Mouse (Mus musculus): ENCODE measurements at regions not wholly inside any gene's neighbourhood (a gene's known extent, or its start where the extent isn't known, plus 50 kb on each side); places are given as distances from the start of the nearest gene placed in this dataset.

- DNase-seq: no peak
Measured at GRCm38 (mm10) chr4:73051511-73051910, 199.1 kb upstream of the Aldoart1 start.

- DNase-seq: no peak
Measured at GRCm38 (mm10) chr4:73047804-73048203, 195.4 kb upstream of the Aldoart1 start.

GRCm38 (mm10) chr4:73044356-73044755 is 191.9 kb upstream of the Aldoart1 start:
- no peak for DNase-seq

GRCm38 (mm10) chr4:73042672-73043071 is 190.2 kb upstream of the Aldoart1 start:
- DNase-seq: peak in 1 of 2 experiments; percentile 32

- DNase-seq: no peak
Measured at GRCm38 (mm10) chr4:73041486-73041885, 189.1 kb upstream of the Aldoart1 start.

- DNase-seq: peak; percentile 28 to 54
Measured at GRCm38 (mm10) chr4:72997686-72998085, 145.3 kb upstream of the Aldoart1 start.

- no peak for DNase-seq
Measured at GRCm38 (mm10) chr4:72996102-72996501, 143.7 kb upstream of the Aldoart1 start.

GRCm38 (mm10) chr4:72946369-72946981 is 94.0 kb upstream of the Aldoart1 start:
- no peak for DNase-seq

GRCm38 (mm10) chr4:72923396-72923795 is 71.0 kb upstream of the Aldoart1 start:
- DNase-seq: no peak

- DNase-seq: peak; percentile 13 to 46
Measured at GRCm38 (mm10) chr4:72914991-72915390, 62.6 kb upstream of the Aldoart1 start.

All from cerebellum, postnatal 25 days (tissue).